Mouse (Mus musculus) bone marrow, adult 2 months (tissue): ENCODE measurements around the gene Armc7.
A peak's percentile ranks its signal among the peaks of the same experiment; 100 is the strongest.

Experiments
- CTCF ChIP-seq: fragments of 200-500 bp; IDR thresholded peaks from 2 replicates; pipeline ENCODE4 v1.5.1; 2011; ENCODE audit warnings: low read length, control low read depth; ENCODE audit not compliant: control insufficient read depth, insufficient read depth
- POLR2A ChIP-seq: fragments of 200-500 bp; IDR thresholded peaks from 2 replicates; pipeline ENCODE4 v1.6.1; 2011; ENCODE audit warnings: low read depth, mild to moderate bottlenecking, control low read depth, low read length, borderline replicate concordance; ENCODE audit not compliant: control insufficient read depth

- TF ChIP-seq CTCF (0 out of 2 replicates have a peak, but pooled peaks have one; percentile 6), POLR2A (no peak)
Measured at GRCm38 (mm10) chr11:115475758-115476237, 331 bp downstream of the Armc7 start.
